ENCODE assay signal across 26 mouse cellular contexts in the genomic region with DNA sequence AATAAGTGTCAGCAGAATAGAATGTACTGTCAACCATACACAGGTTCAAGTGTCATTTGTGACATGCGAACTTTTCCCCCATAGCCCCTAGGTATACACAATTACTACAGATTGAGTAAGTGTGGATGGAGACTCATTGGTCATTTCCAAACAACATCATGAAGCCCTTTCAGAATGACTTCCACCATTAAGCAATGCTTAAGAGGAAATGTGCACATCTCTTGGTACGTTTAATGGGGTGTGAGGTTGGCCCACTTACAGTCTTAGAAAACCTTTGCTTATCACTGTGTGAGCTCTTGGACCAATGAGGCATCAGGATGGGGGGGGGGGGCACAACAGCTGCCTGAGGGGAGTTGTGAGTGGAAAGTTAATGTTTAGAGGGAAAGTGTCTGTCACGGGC.
"Had no signal": no experiment of that assay in that cellular context is flagged by ENCODE, and none has a peak within 500 bp of the region (broad histone marks: within the 10 kb centered on the region; RNA-seq: fewer than 3 reads in every experiment).

No protein-coding gene starts in this region.

- H3K4me3 ChIP-seq: gastrocnemius, adult 2 months; heart, adult 2 months; heart, embryonic 13.5 days; heart, embryonic 15.5 days; hindbrain, embryonic 10.5 days; hindbrain, embryonic 12.5 days; intestine, embryonic 15.5 days; layer of hippocampus, adult 2 months; left cerebral cortex, adult 2 months; limb, embryonic 10.5 days; limb, embryonic 12.5 days had no signal

- H3K27ac ChIP-seq: gastrocnemius, adult 2 months; heart, adult 2 months; heart, embryonic 13.5 days; heart, embryonic 15.5 days; hindbrain, embryonic 10.5 days; hindbrain, embryonic 12.5 days; hindbrain, embryonic 14.5 days; intestine, embryonic 15.5 days; layer of hippocampus, adult 2 months; left cerebral cortex, adult 2 months; limb, embryonic 10.5 days; limb, embryonic 12.5 days had no signal

- ATAC-seq: hindbrain, embryonic 16.5 days; inflammation-experienced regulatory T-cells, adult 6 months; intestine, embryonic 15.5 days; intestine, postnatal 0 days had no signal

- H3K4me2 ChIP-seq: heart, embryonic 11.5 days; heart, embryonic 13.5 days; heart, embryonic 15.5 days; hindbrain, embryonic 12.5 days; hindbrain, embryonic 14.5 days; intestine, embryonic 15.5 days; limb, embryonic 12.5 days had no signal

- DNase-seq: gastrocnemius, adult 2 months; gastrocnemius, postnatal 10 days; gastrocnemius, postnatal 25 days; heart, adult 11 months; heart, adult 2 months; heart, postnatal 14 days; heart, postnatal 36 days; kidney, adult 18-20 months; kidney, adult 8-10 months; kidney, postnatal 10 days; kidney, postnatal 25 days; kidney, postnatal 4 days had no signal

- H3K27me3 ChIP-seq: heart, embryonic 13.5 days; heart, embryonic 15.5 days; hindbrain, embryonic 12.5 days; intestine, embryonic 15.5 days; limb, embryonic 12.5 days had no signal

- H3K9ac ChIP-seq: heart, embryonic 13.5 days; heart, embryonic 15.5 days; hindbrain, embryonic 12.5 days; hindbrain, embryonic 14.5 days; intestine, embryonic 15.5 days; limb, embryonic 12.5 days had no signal

- H3K9me3 ChIP-seq: heart, embryonic 13.5 days; heart, embryonic 15.5 days; hindbrain, embryonic 10.5 days; hindbrain, embryonic 12.5 days; intestine, embryonic 15.5 days; limb, embryonic 10.5 days; limb, embryonic 12.5 days had no signal

- H3K36me3 ChIP-seq: heart, embryonic 13.5 days; heart, embryonic 15.5 days; hindbrain, embryonic 10.5 days; hindbrain, embryonic 12.5 days; intestine, embryonic 15.5 days; limb, embryonic 10.5 days; limb, embryonic 12.5 days had no signal
